Mouse (Mus musculus): ENCODE measurements at regions not wholly inside any gene's neighbourhood (a gene's known extent, or its start where the extent isn't known, plus 50 kb on each side); places are given as distances from the start of the nearest gene placed in this dataset.
A peak's percentile ranks its signal among the peaks of the same experiment; 100 is the strongest.

- Histone ChIP-seq H3K36me3 (ENCODE audit: control insufficient read depth, insufficient read depth) (no peaks in the 10 kb centered on the region), H3K9me3 (ENCODE audit: control insufficient read depth) (no peaks in the 10 kb centered on the region), H3K4me1 (replicated peaks; ENCODE audit: control insufficient read depth, insufficient read depth, low read length) (no peaks in the 10 kb centered on the region), H3K27ac (ENCODE audit: low read depth, low read length) (no peak overlapping the region), H3K9ac (ENCODE audit: low read depth, low read length) (no peak overlapping the region), H3K27me3 (replicated peaks; ENCODE audit: control insufficient read depth, insufficient read depth, low read length) (no peaks in the 10 kb centered on the region), H3K4me2 (replicated peaks; ENCODE audit: low read depth) (no peak overlapping the region), H3K4me3 (ENCODE audit: low read depth, low read length) (no peak overlapping the region)
- ATAC-seq: no peak
- WGBS: 68% methylated on average over 1 of the region's 1 CpGs
- TF ChIP-seq CTCF (IDR thresholded peaks at IDR 0.05; ENCODE audit: low read depth): no peak
Observed at GRCm38 (mm10) chr4:96895223-96895622, 110.2 kb upstream of the Gm12695 start.

GRCm38 (mm10) chr4:96881077-96881476 lies 96.1 kb upstream of the Gm12695 start:
- H3K9me3 ChIP-seq (ENCODE audit: control insufficient read depth): no peaks in the 10 kb centered on the region
- no peaks in the 10 kb centered on the region for H3K27me3 ChIP-seq (replicated peaks; ENCODE audit: control insufficient read depth, insufficient read depth, low read length)
- no peak overlapping the region for H3K9ac ChIP-seq (ENCODE audit: low read depth, low read length)
- no peak overlapping the region for H3K27ac ChIP-seq (ENCODE audit: low read depth, low read length)
- H3K4me3 ChIP-seq (ENCODE audit: low read depth, low read length): no peak overlapping the region
- 67% methylated on average over 2 of the region's 2 CpGs for WGBS
- no peak for ATAC-seq
- no peaks in the 10 kb centered on the region for H3K36me3 ChIP-seq (ENCODE audit: control insufficient read depth, insufficient read depth)
- H3K4me2 ChIP-seq (replicated peaks; ENCODE audit: low read depth): no peak overlapping the region
- TF ChIP-seq CTCF (IDR thresholded peaks at IDR 0.05; ENCODE audit: low read depth): no peak
- no peaks in the 10 kb centered on the region for H3K4me1 ChIP-seq (replicated peaks; ENCODE audit: control insufficient read depth, insufficient read depth, low read length)

GRCm38 (mm10) chr4:96878016-96878415 lies 93.0 kb upstream of the Gm12695 start:
- H3K36me3 ChIP-seq (ENCODE audit: control insufficient read depth, insufficient read depth): no peaks in the 10 kb centered on the region

GRCm38 (mm10) chr4:96874644-96875043 lies 89.7 kb upstream of the Gm12695 start:
- Histone ChIP-seq H3K36me3 (ENCODE audit: control insufficient read depth, insufficient read depth) (no peaks in the 10 kb centered on the region), H3K27me3 (replicated peaks; ENCODE audit: control insufficient read depth, insufficient read depth, low read length) (no peaks in the 10 kb centered on the region), H3K4me3 (ENCODE audit: low read depth, low read length) (no peak overlapping the region), H3K27ac (ENCODE audit: low read depth, low read length) (no peak overlapping the region), H3K9me3 (ENCODE audit: control insufficient read depth) (no peaks in the 10 kb centered on the region), H3K4me2 (replicated peaks; ENCODE audit: low read depth) (no peak overlapping the region), H3K9ac (ENCODE audit: low read depth, low read length) (no peak overlapping the region), H3K4me1 (replicated peaks; ENCODE audit: control insufficient read depth, insufficient read depth, low read length) (no peaks in the 10 kb centered on the region)
- peak; percentile 35 for TF ChIP-seq CTCF (IDR thresholded peaks at IDR 0.05; ENCODE audit: low read depth)
- ATAC-seq: no peak

More at GRCm38 (mm10) chr4:96878016-96878415, 93.0 kb upstream of the Gm12695 start:
- no peak overlapping the region for H3K4me2 ChIP-seq (replicated peaks; ENCODE audit: low read depth)
- no peak for ATAC-seq
- no peaks in the 10 kb centered on the region for H3K27me3 ChIP-seq (replicated peaks; ENCODE audit: control insufficient read depth, insufficient read depth, low read length)
- no peak overlapping the region for H3K27ac ChIP-seq (ENCODE audit: low read depth, low read length)
- H3K9me3 ChIP-seq (ENCODE audit: control insufficient read depth): no peaks in the 10 kb centered on the region
- WGBS: 87% methylated on average over 1 of the region's 1 CpGs
- H3K4me3 ChIP-seq (ENCODE audit: low read depth, low read length): no peak overlapping the region
- no peak overlapping the region for H3K9ac ChIP-seq (ENCODE audit: low read depth, low read length)
- no peaks in the 10 kb centered on the region for H3K4me1 ChIP-seq (replicated peaks; ENCODE audit: control insufficient read depth, insufficient read depth, low read length)
- no peak for TF ChIP-seq CTCF (IDR thresholded peaks at IDR 0.05; ENCODE audit: low read depth)

GRCm38 (mm10) chr4:96845170-96845569 lies 60.2 kb upstream of the Gm12695 start:
- H3K4me1 ChIP-seq (replicated peaks; ENCODE audit: control insufficient read depth, insufficient read depth, low read length): no peaks in the 10 kb centered on the region
- no peaks in the 10 kb centered on the region for H3K27me3 ChIP-seq (replicated peaks; ENCODE audit: control insufficient read depth, insufficient read depth, low read length)
- WGBS: 68% methylated on average over 3 of the region's 3 CpGs
- H3K27ac ChIP-seq (ENCODE audit: low read depth, low read length): no peak overlapping the region
- H3K36me3 ChIP-seq (ENCODE audit: control insufficient read depth, insufficient read depth): no peaks in the 10 kb centered on the region
- H3K9me3 ChIP-seq (ENCODE audit: control insufficient read depth): no peaks in the 10 kb centered on the region
- no peak overlapping the region for H3K9ac ChIP-seq (ENCODE audit: low read depth, low read length)
- H3K4me3 ChIP-seq (ENCODE audit: low read depth, low read length): no peak overlapping the region
- no peak overlapping the region for H3K4me2 ChIP-seq (replicated peaks; ENCODE audit: low read depth)
- ATAC-seq: no peak
- TF ChIP-seq CTCF (IDR thresholded peaks at IDR 0.05; ENCODE audit: low read depth): no peak

All from intestine, postnatal 0 days (tissue).